Mouse (Mus musculus) lung, postnatal 0 days (tissue): ENCODE data around the gene Kdelc2. TPM values are rescaled to one million over a fixed set of nuclear protein-coding genes. Genes with fewer than 3 reads are reported as not detected.

Source experiments
- ATAC-seq: fragments of 200-750 bp; cut with Nextera tagmentation; 2 replicates; pipeline ENCODE4 v1.8.0; 2017; ENCODE audit warnings: moderate library complexity
- DNase-seq: peaks from one replicate; pipeline ENCODE4 v3.0.0-alpha.2; 2016; ENCODE audit warnings: low spot score
- H3K27ac ChIP-seq: fragments of 300-500 bp; sonication (generic); 2 replicates; pipeline ENCODE4 v1.5.1; 2014; ENCODE audit warnings: antibody characterized with exemption, mild to moderate bottlenecking, low read length, mixed read lengths
- H3K27me3 ChIP-seq: fragments of 300-500 bp; sonication (generic); replicated peaks from 2 replicates; pipeline ENCODE4 v1.6.1; 2014; ENCODE audit warnings: low read length, mixed read lengths; ENCODE audit not compliant: insufficient read depth
- H3K36me3 ChIP-seq: fragments of 300-500 bp; sonication (generic); 2 replicates; pipeline ENCODE4 v1.6.1; 2014; ENCODE audit warnings: low read length, mixed read lengths; ENCODE audit not compliant: insufficient read depth
- H3K4me1 ChIP-seq: fragments of 300-500 bp; sonication (generic); 2 replicates; pipeline ENCODE4 v1.6.1; 2014; ENCODE audit warnings: antibody characterized with exemption, low read depth, low read length, mixed read lengths; ENCODE audit not compliant: insufficient read depth
- H3K4me2 ChIP-seq: fragments of 300-500 bp; sonication (generic); replicated peaks from 2 replicates; pipeline ENCODE4 v1.6.1; 2014; ENCODE audit warnings: low read depth, mild to moderate bottlenecking, low read length, moderate library complexity, mixed read lengths
- H3K4me3 ChIP-seq: fragments of 300-500 bp; sonication (generic); 2 replicates; pipeline ENCODE4 v1.5.1; 2014; ENCODE audit warnings: low read depth, low read length
- H3K9ac ChIP-seq: fragments of 300-500 bp; sonication (generic); replicated peaks from 2 replicates; pipeline ENCODE4 v1.6.1; 2014; ENCODE audit warnings: low read depth, mild to moderate bottlenecking
- H3K9me3 ChIP-seq: fragments of 300-500 bp; sonication (generic); 2 replicates; pipeline ENCODE4 v1.6.1; 2016; ENCODE audit warnings: low read length, mixed read lengths
- CTCF ChIP-seq: IDR thresholded peaks from 2 replicates; pipeline ENCODE4 v1.5.1; 2016; ENCODE audit warnings: antibody characterized with exemption, mild to moderate bottlenecking
- EP300 ChIP-seq: IDR thresholded peaks from 2 replicates; pipeline ENCODE4 v1.6.1; 2016; ENCODE audit warnings: antibody characterized with exemption, mild to moderate bottlenecking, control low read depth
- WGBS: fragments of 180-500 bp; shearing (Covaris S2); extraction: QIAGEN DNeasy Blood & Tissue Kit; methylation state at CpG from one replicate; pipeline ENCODE4 v1.1.7; 2014; 5-methylcytosine and 5-hydroxymethylcytosine counted together
- polyA plus RNA-seq: library from polyadenylated mRNA; unstranded; fragments of >200 nt; fragmentation: Nextera tagmentation; extraction: Ambion mirVana; gene quantifications from 2 replicates; pipeline ENCODE4 v1.2.1, GENCODE M21; 2015

Gene Kdelc2
- polyA plus RNA-seq, 1 experiment from 2014 or later: 30.2 TPM

DNA sequence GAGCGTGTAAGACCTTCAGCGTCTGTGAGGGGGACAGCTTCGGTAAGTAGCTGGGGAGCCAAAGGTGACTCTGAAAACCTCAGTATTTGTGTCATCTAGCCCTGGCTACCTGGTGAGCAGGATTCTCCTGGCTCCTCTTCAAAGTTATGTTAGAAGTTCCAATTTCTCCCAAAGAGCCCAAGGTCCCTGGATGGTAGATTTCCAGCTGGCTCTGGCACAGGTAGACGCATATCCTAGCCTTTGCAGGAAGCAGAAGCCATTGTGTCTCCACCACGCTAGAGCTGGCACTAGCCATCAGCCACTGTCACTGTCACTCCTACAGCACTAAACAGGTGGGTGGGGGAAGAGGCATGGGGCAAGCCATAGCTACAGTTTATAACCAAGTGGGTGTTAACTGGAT lies 30.7 kb upstream of the Kdelc2 start:
- no peak for TF ChIP-seq EP300
- TF ChIP-seq CTCF: no peak
- Histone ChIP-seq H3K4me3 (no peak overlapping the region), H3K9me3 (0 out of 2 replicates have a peak, but pooled peaks cover 3% of the 10 kb centered on the region), H3K4me2 (no peak overlapping the region), H3K27me3 (no peaks in the 10 kb centered on the region), H3K27ac (no peak overlapping the region), H3K4me1 (no peaks in the 10 kb centered on the region; the same call in 1 of the 2 replicates), H3K9ac (no peak overlapping the region), H3K36me3 (0 out of 2 replicates have a peak, but pooled peaks cover 4% of the 10 kb centered on the region)
- WGBS: 87% methylated on average over 5 of the region's 5 CpGs
- DNase-seq (no peak), ATAC-seq (no peak)

DNA sequence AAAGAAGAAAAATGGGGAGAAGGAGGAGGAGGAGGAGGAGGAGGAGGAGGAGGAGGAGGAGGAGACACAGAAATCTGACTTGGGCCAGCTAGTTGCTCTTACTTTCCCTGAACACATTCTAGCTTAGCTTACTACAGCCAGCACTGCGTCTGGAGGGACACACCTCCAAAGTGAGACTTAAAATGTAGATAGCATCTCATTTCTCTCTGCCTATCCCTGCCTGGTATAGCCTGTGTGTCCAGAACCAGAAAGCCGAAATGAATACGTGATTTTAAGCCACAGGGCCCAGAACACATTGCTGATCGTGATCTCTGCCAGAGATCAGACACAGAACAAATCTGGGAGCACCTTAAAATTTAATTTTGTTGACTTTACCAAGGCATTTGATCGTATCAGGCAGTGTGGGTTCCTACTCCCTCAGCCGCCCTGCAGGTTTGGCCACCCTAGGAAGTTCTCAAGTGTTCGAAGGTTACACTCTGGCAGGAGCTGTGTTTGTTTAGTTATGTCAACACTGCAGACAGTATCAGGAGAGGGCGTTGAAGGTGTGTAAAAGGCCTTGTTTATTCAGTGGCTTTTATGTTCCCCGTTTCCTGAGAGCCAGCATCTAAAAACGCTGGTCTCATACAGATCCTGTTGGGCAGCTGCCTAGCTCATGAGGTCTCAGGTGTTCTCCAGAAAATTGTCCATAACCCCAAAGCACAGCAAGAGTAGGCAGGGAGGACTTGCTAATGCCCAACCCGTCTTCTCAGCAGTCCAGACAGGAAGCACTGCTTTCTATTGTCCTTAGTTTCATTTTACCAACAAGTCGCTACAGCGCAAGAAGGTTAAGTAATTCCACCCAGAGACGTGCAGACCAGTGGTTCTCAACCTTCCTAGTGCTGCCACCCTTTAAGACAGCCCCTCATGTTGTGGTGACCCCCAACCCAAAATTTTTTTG lies 27.3 kb upstream of the Kdelc2 start:
- Histone ChIP-seq H3K9me3 (no peaks in the 10 kb centered on the region), H3K9ac (no peak overlapping the region; the same call in 1 of the 2 replicates), H3K27me3 (no peaks in the 10 kb centered on the region), H3K4me1 (no peaks in the 10 kb centered on the region; the same call in 1 of the 2 replicates), H3K36me3 (no peaks in the 10 kb centered on the region), H3K4me2 (peak overlapping the region; percentile 51), H3K4me3 (peak overlapping the region; percentile 26; the same call in 1 of the 2 replicates), H3K27ac (peak overlapping the region; percentile 84)
- WGBS: 23% methylated on average over 14 of the region's 14 CpGs
- DNase-seq (peak; percentile 92), ATAC-seq (peak; percentile 98)
- no peak for TF ChIP-seq CTCF
- peak; percentile 97 for TF ChIP-seq EP300

- WGBS: 35% methylated on average over 3 of the region's 3 CpGs
- Histone ChIP-seq H3K27me3 (no peaks in the 10 kb centered on the region), H3K4me2 (no peak overlapping the region), H3K4me1 (peaks cover 5% of the 10 kb centered on the region; the same call in 1 of the 2 replicates), H3K4me3 (no peak overlapping the region), H3K27ac (no peak overlapping the region), H3K9ac (no peak overlapping the region), H3K9me3 (no peaks in the 10 kb centered on the region), H3K36me3 (no peaks in the 10 kb centered on the region)
- no peak for ATAC-seq
- no peak for TF ChIP-seq CTCF
- no peak for TF ChIP-seq EP300
- DNase-seq: no peak
Measured at GRCm38 (mm10) chr9:53371339-53371738, 12.5 kb upstream of the Kdelc2 start.

DNA sequence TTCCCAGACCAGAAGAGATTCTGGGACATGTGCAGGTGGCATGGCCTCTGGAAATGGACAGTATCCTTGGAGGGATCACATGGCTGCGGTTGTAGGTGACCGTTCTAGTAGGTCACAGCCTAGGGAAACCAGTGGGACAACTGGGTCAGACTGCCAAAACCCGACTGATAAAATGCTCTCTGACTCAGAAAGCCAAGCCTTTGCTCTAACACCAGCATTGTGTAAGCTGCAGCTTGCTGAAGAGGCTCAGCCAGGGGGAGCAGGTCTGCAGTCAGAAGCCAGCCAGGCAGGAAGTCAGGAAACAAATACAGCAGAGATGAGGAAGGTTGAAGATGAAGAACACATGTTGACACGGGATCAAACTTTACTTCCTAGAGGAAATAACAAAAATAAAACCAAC lies 7.9 kb upstream of the Kdelc2 start:
- H3K4me2 ChIP-seq: no peak overlapping the region
- TF ChIP-seq CTCF (peak; percentile 56), EP300 (no peak)
- H3K4me1 ChIP-seq: peaks cover 5% of the 10 kb centered on the region; the same call in 1 of the 2 replicates
- no peaks in the 10 kb centered on the region for H3K9me3 ChIP-seq
- no peaks in the 10 kb centered on the region for H3K27me3 ChIP-seq
- DNase-seq (peak; percentile 78), ATAC-seq (peak; percentile 65)
- peak overlapping the region; percentile 16; the same call in 1 of the 2 replicates for H3K27ac ChIP-seq
- 35% methylated on average over 4 of the region's 4 CpGs for WGBS
- no peaks in the 10 kb centered on the region for H3K36me3 ChIP-seq
- no peak overlapping the region for H3K4me3 ChIP-seq
- H3K9ac ChIP-seq: no peak overlapping the region

DNA sequence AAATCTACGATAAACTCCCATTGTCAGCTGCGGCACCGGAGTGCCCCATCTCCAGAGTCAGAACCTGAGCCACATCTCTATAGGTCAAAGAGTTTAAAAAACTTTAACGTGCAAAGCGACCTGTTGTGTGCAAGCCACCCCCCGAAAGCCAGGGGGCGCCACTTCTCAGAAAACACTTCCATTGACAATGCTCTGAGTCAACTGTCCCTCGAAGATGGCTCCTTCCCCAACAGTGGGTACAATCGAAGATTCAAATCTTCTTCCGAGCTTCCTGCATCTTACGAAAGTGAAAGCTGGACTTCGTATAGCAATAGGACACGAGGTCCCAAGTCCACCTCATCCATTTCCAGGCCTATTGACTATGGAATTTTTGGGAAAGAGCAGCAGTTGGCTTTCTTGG lies 7.0 kb upstream of the Kdelc2 start:
- H3K36me3 ChIP-seq: no peaks in the 10 kb centered on the region
- no peak overlapping the region for H3K27ac ChIP-seq
- TF ChIP-seq CTCF (peak; percentile 56), EP300 (no peak)
- DNase-seq (no peak), ATAC-seq (no peak)
- H3K4me3 ChIP-seq: no peak overlapping the region
- H3K9ac ChIP-seq: no peak overlapping the region
- H3K4me2 ChIP-seq: no peak overlapping the region
- H3K4me1 ChIP-seq: peaks cover 5% of the 10 kb centered on the region; the same call in 1 of the 2 replicates
- H3K9me3 ChIP-seq: no peaks in the 10 kb centered on the region
- no peaks in the 10 kb centered on the region for H3K27me3 ChIP-seq
- 83% methylated on average over 13 of the region's 13 CpGs for WGBS

GRCm38 (mm10) chr9:53377597-53377996 lies 6.2 kb upstream of the Kdelc2 start:
- ATAC-seq (no peak), DNase-seq (no peak)
- H3K27ac ChIP-seq: no peak overlapping the region
- no peaks in the 10 kb centered on the region for H3K36me3 ChIP-seq
- no peak for TF ChIP-seq CTCF
- TF ChIP-seq EP300: no peak
- no peak overlapping the region for H3K4me2 ChIP-seq
- H3K4me1 ChIP-seq: peaks cover 5% of the 10 kb centered on the region; the same call in 1 of the 2 replicates
- no peaks in the 10 kb centered on the region for H3K9me3 ChIP-seq
- H3K4me3 ChIP-seq: no peak overlapping the region
- H3K9ac ChIP-seq: no peak overlapping the region
- 24% methylated on average over 5 of the region's 5 CpGs for WGBS
- no peaks in the 10 kb centered on the region for H3K27me3 ChIP-seq
